Mouse (Mus musculus): Measurements from ENCODE around the gene Zfp763.
"Not testable (repeated sequence)": the region's sequence is repeated elsewhere in the genome, so short reads cannot be mapped to it uniquely, and the experiment has no call there.

Zfp763 gene

GRCm38 (mm10) chr17:33032900-33033891, at the start of gene Zfp763:
Gene Zfp763, minus strand, starts transcription at chr17:33033402.
- peak; percentile 73 for DNase-seq (ENCODE audit: low spot score)

GRCm38 (mm10) chr17:33067958-33068357, 34.8 kb upstream of the Zfp763 start, which contains the start of gene 4921501E09Rik:
Gene 4921501E09Rik, minus strand, starts transcription at chr17:33068058.
- DNase-seq (ENCODE audit: low spot score): no peak

DNA sequence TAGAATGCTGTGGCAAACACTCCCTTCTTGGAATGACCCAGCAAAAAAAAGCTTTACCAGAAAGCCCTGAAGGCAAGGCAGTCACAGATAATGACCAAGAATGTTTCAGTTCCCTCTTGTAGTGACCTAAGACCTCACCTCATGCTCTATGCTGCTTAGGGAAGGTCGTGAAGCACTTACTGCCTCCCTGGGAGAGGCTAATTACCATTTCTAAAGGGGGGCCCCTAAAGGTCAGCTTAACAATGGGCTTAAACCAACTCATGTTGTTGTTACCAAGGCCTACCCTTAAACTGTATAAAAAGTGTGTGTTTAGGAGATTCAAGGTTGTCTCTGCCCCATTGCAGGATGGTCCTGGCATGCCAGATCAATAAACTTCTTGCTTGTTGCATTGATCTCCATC, 29.8 kb upstream of the Zfp763 start:
- no peak for DNase-seq (ENCODE audit: low spot score)

DNA sequence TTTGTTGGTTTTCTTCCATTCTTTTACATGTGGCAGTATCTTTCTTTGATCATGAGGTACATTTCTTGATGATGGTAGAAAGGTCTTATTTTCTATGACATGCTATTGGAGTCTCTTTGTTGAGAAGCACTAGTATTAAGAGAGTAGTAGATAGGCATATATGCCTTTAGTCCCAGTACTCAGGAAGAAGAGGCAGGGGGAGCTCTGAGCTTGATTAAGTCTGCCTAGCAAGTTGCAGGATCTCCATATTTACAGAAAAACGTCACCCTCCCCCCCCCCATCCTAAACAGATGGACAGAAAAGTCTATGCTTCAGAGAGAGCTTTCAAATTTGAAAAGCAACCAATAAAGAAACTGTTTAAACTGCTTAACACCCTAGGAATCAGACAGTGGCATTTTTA, 25.6 kb upstream of the Zfp763 start:
- no peak for DNase-seq (ENCODE audit: low spot score)

GRCm38 (mm10) chr17:33032376-33032775, 826 bp downstream of the Zfp763 start:
- DNase-seq (ENCODE audit: low spot score): no peak

DNA sequence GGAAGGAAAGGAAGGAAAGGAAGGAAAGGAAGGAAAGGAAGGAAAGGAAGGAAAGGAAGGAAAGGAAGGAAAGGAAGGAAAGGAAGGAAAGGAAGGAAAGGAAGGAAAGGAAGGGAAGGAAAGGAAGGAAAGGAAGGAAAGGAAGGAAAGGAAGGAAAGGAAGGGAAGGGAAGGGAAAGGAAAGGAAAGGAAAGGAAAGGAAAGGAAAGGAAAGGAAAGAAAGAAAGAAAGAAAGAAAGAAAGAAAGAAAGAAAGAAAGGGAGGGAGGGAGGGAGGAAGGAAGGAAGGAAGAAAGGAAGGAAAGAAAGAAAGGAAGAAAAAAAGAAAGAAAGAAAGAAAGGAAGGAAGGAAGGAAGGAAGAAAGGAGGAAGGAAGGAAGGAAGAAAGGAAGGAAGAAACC, 12.8 kb downstream of the Zfp763 start:
- DNase-seq (ENCODE audit: low spot score): not testable (repeated sequence)

- no peak for DNase-seq (ENCODE audit: low spot score)
Observed at GRCm38 (mm10) chr17:33008337-33008736, 24.9 kb downstream of the Zfp763 start.

GRCm38 (mm10) chr17:32998492-32998891, 34.7 kb downstream of the Zfp763 start:
- DNase-seq (ENCODE audit: low spot score): no peak

GRCm38 (mm10) chr17:32992699-32993474, 40.3 kb downstream of the Zfp763 start, which contains the start of gene Zfp952:
Gene Zfp952, plus strand, starts transcription at chr17:32993129.
- peak; percentile 86 for DNase-seq (ENCODE audit: low spot score)

GRCm38 (mm10) chr17:32991965-32992698, 41.1 kb downstream of the Zfp763 start:
- peak; percentile 53 for DNase-seq (ENCODE audit: low spot score)

DNA sequence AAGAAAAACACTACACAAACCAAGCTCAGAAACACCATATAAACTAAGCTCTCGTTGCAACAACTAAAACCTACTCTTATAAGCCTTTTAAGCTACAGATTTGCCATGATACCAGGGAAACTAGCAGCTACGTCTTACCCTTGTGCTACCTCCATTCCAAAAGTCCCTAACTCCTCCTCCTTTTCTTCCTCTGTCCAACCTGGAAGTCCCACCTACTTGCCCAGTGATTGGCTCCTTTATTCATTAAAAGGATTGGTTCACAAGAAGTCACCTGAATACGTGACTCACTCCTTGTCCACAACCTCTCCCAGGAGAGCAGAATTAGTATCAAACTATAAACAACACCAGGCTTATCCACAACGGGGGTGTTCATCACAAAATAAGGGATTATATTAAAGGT, 46.9 kb downstream of the Zfp763 start:
- DNase-seq (ENCODE audit: low spot score): no peak

DNA sequence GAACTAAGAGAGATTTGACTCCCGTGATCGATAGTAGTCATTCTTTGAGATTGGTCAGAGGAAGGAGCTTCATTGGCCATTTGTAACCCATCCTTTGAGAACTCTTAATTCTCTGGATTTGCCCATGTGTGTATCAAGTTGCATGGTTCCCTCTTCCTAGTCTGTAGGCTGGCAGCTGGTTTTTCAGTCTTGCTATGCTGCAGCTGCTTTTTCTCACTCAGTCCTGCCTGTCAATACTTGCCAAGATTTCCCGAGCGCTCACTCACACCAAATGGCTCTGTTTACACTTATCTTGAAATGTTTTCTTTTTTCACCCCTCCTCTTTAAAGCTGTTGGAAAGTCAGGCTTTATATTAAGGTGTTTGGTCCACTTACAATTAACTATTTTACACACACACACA, 51.8 kb downstream of the Zfp763 start:
- no peak for DNase-seq (ENCODE audit: low spot score)
